Mouse (Mus musculus): ENCODE data around the gene Aldh4a1. TPM values are rescaled to one million over a fixed set of nuclear protein-coding genes. Genes with fewer than 3 reads are reported as not detected.

Aldh4a1 gene
- polyA plus RNA-seq, 1 experiment from 2014 or later = 30.7 TPM

DNA sequence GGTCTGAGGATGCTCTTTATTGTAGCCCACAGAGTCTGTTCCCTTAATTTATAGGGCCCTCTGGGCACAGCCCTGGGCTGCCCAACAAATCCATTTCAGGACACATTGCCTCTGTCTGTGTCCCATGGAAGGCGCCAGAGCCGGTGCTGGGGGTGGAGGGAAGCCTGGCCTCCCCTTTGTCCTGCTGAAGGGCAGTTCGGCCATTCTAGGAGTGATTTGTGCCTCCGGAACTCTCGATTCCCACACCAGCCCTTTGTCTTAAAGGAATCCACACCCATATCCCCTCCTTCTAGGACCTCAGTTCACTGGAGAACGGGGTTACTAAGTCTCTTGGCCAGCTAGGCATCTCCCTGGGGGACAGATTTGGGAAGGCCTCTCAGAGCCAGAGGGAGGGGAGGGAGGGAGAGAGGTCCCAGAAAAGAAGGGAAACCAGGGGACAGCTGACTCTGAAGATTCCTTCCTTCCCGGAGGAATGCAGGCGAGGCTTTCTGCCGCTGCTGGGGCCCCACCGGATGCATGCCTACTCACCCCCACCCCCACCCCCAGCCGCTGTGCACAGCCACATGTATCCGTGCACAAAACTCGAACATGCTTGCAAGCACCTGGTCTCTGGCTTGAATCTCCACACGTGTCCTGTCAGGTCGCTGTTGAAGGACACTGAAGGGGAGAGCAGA lies 41.9 kb upstream of the Aldh4a1 start:
- Histone ChIP-seq H3K27ac (peak overlapping the region; percentile 92), H3K4me3 (replicated peaks) (peak overlapping the region; percentile 13; the same call in 1 of the 2 replicates), H3K27me3 (replicated peaks) (no peaks in the 10 kb centered on the region), H3K36me3 (no peaks in the 10 kb centered on the region), H3K9me3 (no peaks in the 10 kb centered on the region), H3K4me2 (peak overlapping the region; percentile 45), H3K9ac (0 out of 2 replicates have a peak overlapping the region, but pooled peaks have one; percentile 19), H3K4me1 (peaks cover 76% of the 10 kb centered on the region)
- ATAC-seq (ENCODE audit: insufficient read depth, low FRiP score, low read depth) = peak; percentile 27; the same call in 1 of the 2 replicates
- 6% methylated on average over 15 of the region's 15 CpGs for WGBS

DNA sequence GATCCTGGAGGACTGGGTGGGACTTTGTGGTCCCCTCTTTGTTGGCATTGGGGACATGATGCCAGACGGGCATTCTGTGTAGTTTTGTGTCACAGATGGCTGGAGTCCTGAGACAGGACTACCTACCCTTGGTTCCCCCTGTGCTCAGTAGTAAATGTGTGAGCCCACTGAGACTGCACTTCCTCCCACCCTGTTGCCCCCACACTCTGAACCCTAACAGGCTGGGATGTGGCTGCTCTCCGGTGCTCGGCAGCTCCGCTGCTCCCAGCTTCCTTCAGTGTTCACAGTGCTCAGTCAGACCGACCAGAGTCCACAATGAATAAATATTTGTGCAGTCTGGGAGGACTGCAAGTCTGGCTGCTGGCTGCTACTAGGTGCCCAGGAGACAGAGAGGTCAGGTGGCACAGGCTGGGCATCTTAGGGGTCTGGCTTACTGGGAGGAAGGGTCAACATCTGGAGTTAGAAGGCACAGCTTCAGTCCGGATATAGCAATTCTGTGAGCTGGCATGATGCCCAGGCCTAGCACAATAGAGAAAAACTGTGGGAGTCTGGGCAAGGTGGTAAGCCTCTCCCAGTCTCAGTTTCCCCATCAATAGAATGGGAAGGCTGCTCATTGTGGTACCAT lies 41.1 kb upstream of the Aldh4a1 start:
- H3K36me3 ChIP-seq = no peaks in the 10 kb centered on the region
- peak overlapping the region; percentile 92 for H3K27ac ChIP-seq
- H3K4me2 ChIP-seq = peak overlapping the region; percentile 45
- no peaks in the 10 kb centered on the region for H3K9me3 ChIP-seq
- 0 out of 2 replicates have a peak overlapping the region, but pooled peaks have one; percentile 1 for H3K9ac ChIP-seq
- H3K27me3 ChIP-seq (replicated peaks) = no peaks in the 10 kb centered on the region
- H3K4me3 ChIP-seq (replicated peaks) = peak overlapping the region; percentile 13; the same call in 1 of the 2 replicates
- 10% methylated on average over 6 of the region's 6 CpGs for WGBS
- peak; percentile 65 for ATAC-seq (ENCODE audit: insufficient read depth, low FRiP score, low read depth)
- peaks cover 71% of the 10 kb centered on the region for H3K4me1 ChIP-seq

DNA sequence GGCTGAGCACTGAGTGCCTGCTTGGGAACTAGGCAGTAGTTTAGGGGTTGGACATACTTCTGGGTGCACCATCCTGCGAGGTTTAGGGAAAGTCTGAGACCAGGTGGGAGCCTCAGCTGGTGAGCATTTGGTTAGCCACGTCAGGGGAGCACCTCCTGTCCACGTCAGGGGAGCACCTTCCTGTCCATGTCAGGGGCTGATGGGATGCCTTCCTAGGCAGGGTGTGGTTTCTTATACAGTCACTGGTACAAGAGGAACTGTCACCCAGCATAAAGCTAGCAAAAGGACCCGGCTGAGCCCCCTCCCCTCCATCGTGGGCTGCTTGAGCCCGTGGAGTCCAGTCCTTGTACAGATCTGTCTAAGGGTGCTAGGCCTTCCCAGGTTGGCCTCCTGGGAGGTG lies 40.3 kb upstream of the Aldh4a1 start:
- Histone ChIP-seq H3K9ac (no peak overlapping the region), H3K9me3 (no peaks in the 10 kb centered on the region)
- no peak for ATAC-seq (ENCODE audit: insufficient read depth, low FRiP score, low read depth)

DNA sequence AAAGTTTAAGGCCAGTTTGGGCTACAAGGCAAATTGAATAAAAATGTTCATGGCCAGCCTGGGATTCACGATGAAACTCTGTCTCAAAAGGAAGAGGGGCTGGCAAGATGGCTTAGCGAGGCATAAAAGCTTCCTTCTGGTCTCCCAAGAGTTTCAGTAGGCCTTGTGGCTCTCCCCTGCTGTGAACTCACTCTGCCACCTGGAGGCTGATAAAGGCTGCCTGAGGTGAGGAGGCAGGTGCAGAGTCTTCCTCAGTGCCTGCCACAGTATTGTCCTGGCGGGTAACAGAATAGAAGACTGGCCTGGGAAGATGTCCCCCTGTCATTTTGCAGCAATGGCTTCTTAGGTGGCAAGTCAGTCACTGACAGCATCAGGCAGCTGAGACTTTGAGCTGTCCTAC lies 39.8 kb upstream of the Aldh4a1 start:
- Histone ChIP-seq H3K27me3 (replicated peaks) (no peaks in the 10 kb centered on the region), H3K9ac (no peak overlapping the region), H3K4me1 (peaks cover 60% of the 10 kb centered on the region), H3K27ac (no peak overlapping the region), H3K4me2 (no peak overlapping the region), H3K36me3 (no peaks in the 10 kb centered on the region), H3K9me3 (no peaks in the 10 kb centered on the region), H3K4me3 (replicated peaks) (no peak overlapping the region)
- ATAC-seq (ENCODE audit: insufficient read depth, low FRiP score, low read depth) = no peak
- WGBS = 71% methylated on average over 3 of the region's 3 CpGs

More for the DNA sequence above, 40.3 kb upstream of the Aldh4a1 start:
- H3K4me1 ChIP-seq = peaks cover 63% of the 10 kb centered on the region
- H3K4me2 ChIP-seq = no peak overlapping the region
- 70% methylated on average over 6 of the region's 6 CpGs for WGBS
- peak overlapping the region; percentile 92; the same call in 1 of the 2 replicates for H3K27ac ChIP-seq
- no peaks in the 10 kb centered on the region for H3K27me3 ChIP-seq (replicated peaks)
- no peak overlapping the region for H3K4me3 ChIP-seq (replicated peaks)
- H3K36me3 ChIP-seq = no peaks in the 10 kb centered on the region

DNA sequence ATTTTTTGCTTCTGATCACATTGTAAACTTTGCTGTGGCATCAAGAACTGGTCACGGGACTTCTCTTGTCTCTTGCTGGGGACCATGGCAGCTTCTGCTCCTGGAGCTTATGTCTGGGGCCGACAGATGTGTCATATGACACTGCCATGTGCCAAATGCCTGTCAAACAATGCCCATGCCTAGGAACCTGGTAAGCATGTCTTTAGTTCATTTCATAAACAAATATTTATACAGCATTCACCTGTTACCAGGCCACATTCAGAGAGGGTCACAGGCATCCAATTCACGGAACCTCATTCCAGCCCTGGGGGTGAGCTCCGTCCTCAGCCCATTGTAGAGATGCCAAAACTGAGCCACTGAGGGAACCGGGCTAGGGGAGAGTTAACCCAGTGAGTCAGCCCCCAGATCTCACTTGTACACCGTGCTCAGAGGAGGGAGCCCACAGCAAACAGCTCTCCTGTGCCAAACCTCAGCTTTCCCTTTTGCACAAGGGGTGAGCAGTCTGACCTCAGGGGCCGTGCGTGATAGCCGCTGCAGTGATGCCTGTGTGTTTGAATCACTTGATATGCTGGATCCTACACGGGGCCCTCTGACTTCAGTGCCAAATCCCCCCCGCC lies 38.9 kb upstream of the Aldh4a1 start:
- ATAC-seq (ENCODE audit: insufficient read depth, low FRiP score, low read depth) = no peak
- no peak overlapping the region for H3K4me3 ChIP-seq (replicated peaks)
- WGBS = 74% methylated on average over 11 of the region's 11 CpGs

GRCm38 (mm10) chr4:139584704-139585103 lies 38.0 kb upstream of the Aldh4a1 start:
- H3K4me3 ChIP-seq (replicated peaks) = no peak overlapping the region
- ATAC-seq (ENCODE audit: insufficient read depth, low FRiP score, low read depth) = no peak
- H3K4me2 ChIP-seq = no peak overlapping the region
- H3K27me3 ChIP-seq (replicated peaks) = no peaks in the 10 kb centered on the region
- no peak overlapping the region for H3K9ac ChIP-seq
- WGBS = 68% methylated on average over 11 of the region's 11 CpGs
- H3K27ac ChIP-seq = 0 out of 2 replicates have a peak overlapping the region, but pooled peaks have one; percentile 6
- H3K4me1 ChIP-seq = peaks cover 46% of the 10 kb centered on the region
- H3K36me3 ChIP-seq = no peaks in the 10 kb centered on the region
- no peaks in the 10 kb centered on the region for H3K9me3 ChIP-seq

More for the DNA sequence above, 38.9 kb upstream of the Aldh4a1 start:
- Histone ChIP-seq H3K9me3 (no peaks in the 10 kb centered on the region), H3K9ac (no peak overlapping the region), H3K27me3 (replicated peaks) (no peaks in the 10 kb centered on the region), H3K36me3 (no peaks in the 10 kb centered on the region), H3K4me2 (no peak overlapping the region), H3K27ac (no peak overlapping the region), H3K4me1 (peaks cover 52% of the 10 kb centered on the region)

- Histone ChIP-seq H3K4me1 (peaks cover 42% of the 10 kb centered on the region), H3K27ac (no peak overlapping the region), H3K4me2 (no peak overlapping the region), H3K36me3 (no peaks in the 10 kb centered on the region), H3K27me3 (replicated peaks) (no peaks in the 10 kb centered on the region), H3K4me3 (replicated peaks) (no peak overlapping the region), H3K9me3 (no peaks in the 10 kb centered on the region), H3K9ac (no peak overlapping the region)
- no peak for ATAC-seq (ENCODE audit: insufficient read depth, low FRiP score, low read depth)
- 72% methylated on average over 7 of the region's 7 CpGs for WGBS
Observed at GRCm38 (mm10) chr4:139585713-139586112, 37.0 kb upstream of the Aldh4a1 start.

GRCm38 (mm10) chr4:139587370-139587769 lies 35.3 kb upstream of the Aldh4a1 start:
- no peaks in the 10 kb centered on the region for H3K36me3 ChIP-seq
- H3K9me3 ChIP-seq = no peaks in the 10 kb centered on the region
- no peak overlapping the region for H3K27ac ChIP-seq
- no peaks in the 10 kb centered on the region for H3K27me3 ChIP-seq (replicated peaks)
- H3K4me2 ChIP-seq = no peak overlapping the region
- ATAC-seq (ENCODE audit: insufficient read depth, low FRiP score, low read depth) = no peak
- H3K4me3 ChIP-seq (replicated peaks) = no peak overlapping the region
- H3K4me1 ChIP-seq = peaks cover 26% of the 10 kb centered on the region
- H3K9ac ChIP-seq = no peak overlapping the region
- 81% methylated on average over 4 of the region's 4 CpGs for WGBS

DNA sequence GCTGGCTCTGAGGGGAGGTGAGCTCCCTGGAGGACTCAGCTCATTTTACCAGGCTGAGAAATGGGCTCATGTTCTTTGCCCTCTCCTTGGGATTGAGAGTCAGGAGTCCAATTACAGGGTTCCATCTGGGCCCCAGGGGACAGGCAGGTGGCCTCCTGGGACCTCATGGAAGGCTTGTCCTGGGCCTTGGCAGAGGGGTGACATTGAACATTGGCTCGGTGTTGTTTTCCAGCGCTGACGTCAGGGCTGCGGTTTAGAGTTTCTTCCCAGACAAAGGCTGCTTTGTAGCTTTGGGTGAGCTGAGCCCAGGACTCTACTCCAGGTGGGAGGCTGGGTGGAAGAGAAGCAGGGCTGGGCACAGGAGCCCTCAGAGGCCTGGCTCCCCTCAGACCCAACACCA lies 34.9 kb upstream of the Aldh4a1 start:
- H3K27ac ChIP-seq = no peak overlapping the region
- no peaks in the 10 kb centered on the region for H3K27me3 ChIP-seq (replicated peaks)
- no peak overlapping the region for H3K9ac ChIP-seq
- WGBS = 80% methylated on average over 4 of the region's 4 CpGs
- peaks cover 22% of the 10 kb centered on the region for H3K4me1 ChIP-seq
- H3K36me3 ChIP-seq = no peaks in the 10 kb centered on the region
- H3K4me2 ChIP-seq = no peak overlapping the region
- no peak for ATAC-seq (ENCODE audit: insufficient read depth, low FRiP score, low read depth)
- H3K4me3 ChIP-seq (replicated peaks) = no peak overlapping the region
- no peaks in the 10 kb centered on the region for H3K9me3 ChIP-seq

DNA sequence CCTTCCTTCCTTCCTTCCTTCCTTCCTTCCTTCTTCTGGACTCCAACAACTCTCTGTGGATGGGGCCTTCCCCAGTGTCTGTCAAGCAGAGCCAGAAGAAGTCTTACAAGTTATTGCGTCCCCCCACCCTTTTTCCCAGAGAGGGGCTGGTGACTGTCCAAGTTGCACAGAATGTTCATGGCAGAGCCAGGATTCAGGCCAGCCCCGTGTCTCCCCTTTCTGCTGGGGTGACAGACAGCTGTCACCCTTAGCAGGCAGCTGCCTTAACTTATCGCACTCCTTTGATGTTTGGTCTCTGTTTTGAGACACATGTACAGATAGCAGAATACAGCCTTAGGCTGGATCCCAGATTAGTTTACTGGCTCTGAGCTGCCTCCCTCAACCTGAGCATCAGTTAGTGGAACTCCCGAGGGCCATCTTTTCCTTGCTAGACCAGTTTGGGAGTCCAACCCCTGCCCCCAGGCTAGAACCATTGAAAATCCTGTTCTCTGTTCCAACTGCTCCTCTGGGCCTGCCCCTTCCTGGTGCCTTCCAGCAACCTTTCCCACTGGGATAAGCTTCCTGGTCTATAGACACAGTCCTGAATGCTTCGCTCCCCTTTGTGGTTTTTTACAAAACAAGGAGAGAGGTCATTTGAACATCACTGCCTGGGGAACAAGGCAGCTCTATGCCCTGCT lies 33.2 kb upstream of the Aldh4a1 start:
- H3K4me2 ChIP-seq = no peak overlapping the region
- no peak for ATAC-seq (ENCODE audit: insufficient read depth, low FRiP score, low read depth)
- H3K9me3 ChIP-seq = no peaks in the 10 kb centered on the region
- no peaks in the 10 kb centered on the region for H3K36me3 ChIP-seq
- 64% methylated on average over 5 of the region's 5 CpGs for WGBS
- H3K27ac ChIP-seq = no peak overlapping the region
- H3K27me3 ChIP-seq (replicated peaks) = no peaks in the 10 kb centered on the region
- no peak overlapping the region for H3K9ac ChIP-seq
- H3K4me3 ChIP-seq (replicated peaks) = no peak overlapping the region
- peaks cover 17% of the 10 kb centered on the region for H3K4me1 ChIP-seq

- Histone ChIP-seq H3K4me1 (peaks cover 14% of the 10 kb centered on the region), H3K27ac (no peak overlapping the region), H3K4me2 (no peak overlapping the region), H3K27me3 (replicated peaks) (no peaks in the 10 kb centered on the region), H3K9me3 (no peaks in the 10 kb centered on the region), H3K9ac (no peak overlapping the region), H3K4me3 (replicated peaks) (no peak overlapping the region), H3K36me3 (no peaks in the 10 kb centered on the region)
- 46% methylated on average over 4 of the region's 4 CpGs for WGBS
- ATAC-seq (ENCODE audit: insufficient read depth, low FRiP score, low read depth) = no peak
Observed at GRCm38 (mm10) chr4:139590446-139590845, 32.2 kb upstream of the Aldh4a1 start.

Measured in stomach, embryonic 15.5 days (tissue).